Mouse (Mus musculus): ENCODE data around the gene Cry2. TPM values are rescaled to one million over a fixed set of nuclear protein-coding genes. Genes with fewer than 3 reads are reported as not detected.

Gene Cry2
- polyA plus RNA-seq, 1 experiment from 2014 or later: 46.8 TPM

GRCm38 (mm10) chr2:92447121-92447740, 13.4 kb upstream of the Cry2 start:
- H3K4me1 ChIP-seq (replicated peaks; ENCODE audit: control insufficient read depth, insufficient read depth, low read length): peaks cover 5% of the 10 kb centered on the region; the same call in 1 of the 2 replicates
- H3K27me3 ChIP-seq (replicated peaks; ENCODE audit: control insufficient read depth, insufficient read depth, low read length): no peaks in the 10 kb centered on the region
- H3K4me3 ChIP-seq (replicated peaks; ENCODE audit: low read length): no peak overlapping the region
- H3K9ac ChIP-seq (replicated peaks; ENCODE audit: low read depth, low read length): no peak overlapping the region
- no peak overlapping the region for H3K4me2 ChIP-seq (ENCODE audit: low read length)
- WGBS: 66% methylated on average over 7 of the region's 7 CpGs
- no peaks in the 10 kb centered on the region for H3K36me3 ChIP-seq (ENCODE audit: control insufficient read depth, insufficient read depth)
- no peak for ATAC-seq
- H3K9me3 ChIP-seq (ENCODE audit: control insufficient read depth, low read length): no peaks in the 10 kb centered on the region
- H3K27ac ChIP-seq (ENCODE audit: low read length): no peak overlapping the region

- Histone ChIP-seq H3K27ac (ENCODE audit: low read length) (no peak overlapping the region), H3K4me3 (replicated peaks; ENCODE audit: low read length) (no peak overlapping the region), H3K4me2 (ENCODE audit: low read length) (no peak overlapping the region), H3K9me3 (ENCODE audit: control insufficient read depth, low read length) (no peaks in the 10 kb centered on the region), H3K36me3 (ENCODE audit: control insufficient read depth, insufficient read depth) (no peaks in the 10 kb centered on the region), H3K4me1 (replicated peaks; ENCODE audit: control insufficient read depth, insufficient read depth, low read length) (peaks cover 7% of the 10 kb centered on the region; the same call in 1 of the 2 replicates), H3K27me3 (replicated peaks; ENCODE audit: control insufficient read depth, insufficient read depth, low read length) (no peaks in the 10 kb centered on the region), H3K9ac (replicated peaks; ENCODE audit: low read depth, low read length) (no peak overlapping the region)
- ATAC-seq: no peak
- 45% methylated on average over 8 of the region's 8 CpGs for WGBS
These were observed 12.8 kb upstream of the Cry2 start for GRCm38 (mm10) chr2:92446656-92447055.

- Histone ChIP-seq H3K9me3 (ENCODE audit: control insufficient read depth, low read length) (no peaks in the 10 kb centered on the region), H3K4me1 (replicated peaks; ENCODE audit: control insufficient read depth, insufficient read depth, low read length) (peaks cover 7% of the 10 kb centered on the region; the same call in 1 of the 2 replicates), H3K27ac (ENCODE audit: low read length) (no peak overlapping the region), H3K9ac (replicated peaks; ENCODE audit: low read depth, low read length) (no peak overlapping the region), H3K4me2 (ENCODE audit: low read length) (no peak overlapping the region), H3K4me3 (replicated peaks; ENCODE audit: low read length) (no peak overlapping the region), H3K27me3 (replicated peaks; ENCODE audit: control insufficient read depth, insufficient read depth, low read length) (no peaks in the 10 kb centered on the region), H3K36me3 (ENCODE audit: control insufficient read depth, insufficient read depth) (no peaks in the 10 kb centered on the region)
- ATAC-seq: no peak
- 57% methylated on average over 9 of the region's 9 CpGs for WGBS
These were observed 12.0 kb upstream of the Cry2 start for GRCm38 (mm10) chr2:92445890-92446289.

DNA sequence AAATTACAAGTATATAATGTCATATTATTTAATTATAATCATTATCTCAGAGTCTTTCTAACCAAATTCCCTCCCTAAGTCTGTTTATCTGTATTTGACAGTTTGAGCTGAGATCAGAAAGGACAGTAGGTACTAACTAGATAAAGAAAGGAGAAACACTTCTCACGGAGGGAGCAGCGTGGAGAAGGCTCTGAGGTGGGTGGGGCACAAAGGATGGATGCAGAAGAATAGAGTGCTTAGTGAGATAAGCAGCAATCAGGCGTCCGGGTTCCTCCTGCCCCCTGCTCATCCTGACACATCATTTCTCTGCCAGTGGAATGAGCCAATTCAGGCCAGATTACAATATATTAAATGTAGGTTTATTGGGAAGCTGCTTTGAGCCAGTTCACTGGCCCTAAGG, 10.5 kb upstream of the Cry2 start:
- Histone ChIP-seq H3K4me1 (replicated peaks; ENCODE audit: control insufficient read depth, insufficient read depth, low read length) (peaks cover 7% of the 10 kb centered on the region; the same call in 1 of the 2 replicates), H3K27me3 (replicated peaks; ENCODE audit: control insufficient read depth, insufficient read depth, low read length) (no peaks in the 10 kb centered on the region), H3K9me3 (ENCODE audit: control insufficient read depth, low read length) (no peaks in the 10 kb centered on the region), H3K9ac (replicated peaks; ENCODE audit: low read depth, low read length) (no peak overlapping the region), H3K4me2 (ENCODE audit: low read length) (no peak overlapping the region), H3K4me3 (replicated peaks; ENCODE audit: low read length) (no peak overlapping the region), H3K36me3 (ENCODE audit: control insufficient read depth, insufficient read depth) (no peaks in the 10 kb centered on the region), H3K27ac (ENCODE audit: low read length) (no peak overlapping the region)
- 51% methylated on average over 4 of the region's 4 CpGs for WGBS
- no peak for ATAC-seq

DNA sequence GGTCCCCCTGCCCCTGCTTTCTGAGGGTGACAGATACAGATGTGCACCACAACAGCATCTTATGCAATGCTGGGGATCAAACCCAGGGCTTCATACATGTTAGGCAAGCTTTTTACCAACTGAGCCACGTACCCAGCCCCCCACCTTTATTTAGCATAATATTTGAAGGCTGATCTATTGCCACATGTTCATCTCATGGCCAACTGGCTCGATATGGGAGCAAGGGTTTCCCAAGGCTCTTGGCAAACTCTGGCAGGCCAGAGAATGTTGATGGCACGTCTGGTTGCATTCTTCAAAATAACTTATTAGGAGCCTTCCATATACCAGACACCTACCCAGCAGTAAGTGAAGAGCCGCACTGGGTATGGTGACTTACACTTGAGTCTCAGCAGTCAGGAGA, 9.5 kb upstream of the Cry2 start:
- Histone ChIP-seq H3K27me3 (replicated peaks; ENCODE audit: control insufficient read depth, insufficient read depth, low read length) (no peaks in the 10 kb centered on the region), H3K9me3 (ENCODE audit: control insufficient read depth, low read length) (no peaks in the 10 kb centered on the region), H3K36me3 (ENCODE audit: control insufficient read depth, insufficient read depth) (no peaks in the 10 kb centered on the region), H3K9ac (replicated peaks; ENCODE audit: low read depth, low read length) (no peak overlapping the region), H3K4me1 (replicated peaks; ENCODE audit: control insufficient read depth, insufficient read depth, low read length) (peaks cover 7% of the 10 kb centered on the region; the same call in 1 of the 2 replicates), H3K4me3 (replicated peaks; ENCODE audit: low read length) (no peak overlapping the region), H3K27ac (ENCODE audit: low read length) (no peak overlapping the region), H3K4me2 (ENCODE audit: low read length) (no peak overlapping the region)
- no peak for ATAC-seq
- 83% methylated on average over 4 of the region's 4 CpGs for WGBS

GRCm38 (mm10) chr2:92442419-92443001, 8.7 kb upstream of the Cry2 start:
- Histone ChIP-seq H3K27me3 (replicated peaks; ENCODE audit: control insufficient read depth, insufficient read depth, low read length) (no peaks in the 10 kb centered on the region), H3K4me2 (ENCODE audit: low read length) (no peak overlapping the region), H3K4me3 (replicated peaks; ENCODE audit: low read length) (no peak overlapping the region), H3K36me3 (ENCODE audit: control insufficient read depth, insufficient read depth) (no peaks in the 10 kb centered on the region), H3K27ac (ENCODE audit: low read length) (0 out of 2 replicates have a peak overlapping the region, but pooled peaks have one; percentile 23), H3K9ac (replicated peaks; ENCODE audit: low read depth, low read length) (peak overlapping the region; percentile 23; the same call in 1 of the 2 replicates), H3K4me1 (replicated peaks; ENCODE audit: control insufficient read depth, insufficient read depth, low read length) (peaks cover 10% of the 10 kb centered on the region; the same call in 1 of the 2 replicates), H3K9me3 (ENCODE audit: control insufficient read depth, low read length) (no peaks in the 10 kb centered on the region)
- WGBS: 66% methylated on average over 12 of the region's 12 CpGs
- peak; percentile 70 for ATAC-seq

DNA sequence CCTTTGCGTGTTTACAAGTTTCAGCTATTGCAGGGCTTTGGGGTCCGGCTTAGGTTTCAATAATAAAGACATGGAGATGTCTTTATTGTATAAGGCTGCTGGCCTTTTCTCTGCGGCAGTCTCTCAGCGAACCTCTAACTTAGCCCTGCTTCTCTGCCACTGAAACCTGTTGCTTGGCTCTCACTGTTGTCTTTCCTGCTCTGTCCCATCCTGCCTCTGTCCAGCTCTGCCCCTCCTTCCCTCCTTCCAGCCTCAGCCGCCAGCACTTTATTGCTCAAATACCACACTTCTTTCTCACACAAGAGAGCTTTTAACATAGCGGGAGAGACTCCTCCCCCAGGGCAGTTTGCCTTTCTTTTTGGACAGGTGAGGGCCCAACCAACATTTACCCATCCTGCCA, 6.6 kb upstream of the Cry2 start:
- Histone ChIP-seq H3K27ac (ENCODE audit: low read length) (no peak overlapping the region), H3K9ac (replicated peaks; ENCODE audit: low read depth, low read length) (no peak overlapping the region), H3K4me1 (replicated peaks; ENCODE audit: control insufficient read depth, insufficient read depth, low read length) (peaks cover 10% of the 10 kb centered on the region; the same call in 1 of the 2 replicates), H3K4me2 (ENCODE audit: low read length) (no peak overlapping the region), H3K9me3 (ENCODE audit: control insufficient read depth, low read length) (no peaks in the 10 kb centered on the region), H3K36me3 (ENCODE audit: control insufficient read depth, insufficient read depth) (no peaks in the 10 kb centered on the region), H3K4me3 (replicated peaks; ENCODE audit: low read length) (no peak overlapping the region), H3K27me3 (replicated peaks; ENCODE audit: control insufficient read depth, insufficient read depth, low read length) (no peaks in the 10 kb centered on the region)
- no peak for ATAC-seq
- 60% methylated on average over 6 of the region's 6 CpGs for WGBS

GRCm38 (mm10) chr2:92438567-92438966, 4.7 kb upstream of the Cry2 start:
- Histone ChIP-seq H3K4me2 (ENCODE audit: low read length) (no peak overlapping the region), H3K27me3 (replicated peaks; ENCODE audit: control insufficient read depth, insufficient read depth, low read length) (no peaks in the 10 kb centered on the region), H3K4me1 (replicated peaks; ENCODE audit: control insufficient read depth, insufficient read depth, low read length) (peaks cover 19% of the 10 kb centered on the region), H3K4me3 (replicated peaks; ENCODE audit: low read length) (no peak overlapping the region), H3K9me3 (ENCODE audit: control insufficient read depth, low read length) (no peaks in the 10 kb centered on the region), H3K27ac (ENCODE audit: low read length) (no peak overlapping the region), H3K36me3 (ENCODE audit: control insufficient read depth, insufficient read depth) (no peaks in the 10 kb centered on the region), H3K9ac (replicated peaks; ENCODE audit: low read depth, low read length) (no peak overlapping the region)
- ATAC-seq: no peak
- WGBS: 46% methylated on average over 3 of the region's 3 CpGs

DNA sequence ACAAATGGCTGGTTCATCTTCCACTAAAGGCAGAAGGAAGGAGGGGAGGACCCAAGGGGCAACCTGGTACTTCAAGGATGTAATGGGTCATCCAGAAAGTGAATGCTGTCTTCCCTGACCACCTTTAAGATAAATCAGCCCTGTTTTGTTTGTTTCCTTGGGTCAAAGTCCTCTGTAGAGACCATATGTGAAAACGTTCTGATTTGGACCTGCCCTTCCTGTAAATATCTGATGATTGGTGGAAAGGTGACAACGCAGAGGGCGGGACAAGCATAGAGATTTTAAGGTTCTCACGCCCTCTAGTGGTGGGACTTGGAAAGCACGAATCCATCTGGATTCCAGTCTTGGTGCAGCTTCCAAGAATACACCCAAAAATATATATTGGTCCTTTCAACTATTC, 4.0 kb upstream of the Cry2 start:
- Histone ChIP-seq H3K27ac (ENCODE audit: low read length) (no peak overlapping the region), H3K27me3 (replicated peaks; ENCODE audit: control insufficient read depth, insufficient read depth, low read length) (no peaks in the 10 kb centered on the region), H3K4me3 (replicated peaks; ENCODE audit: low read length) (peak overlapping the region; percentile 10; the same call in 1 of the 2 replicates), H3K9me3 (ENCODE audit: control insufficient read depth, low read length) (no peaks in the 10 kb centered on the region), H3K4me1 (replicated peaks; ENCODE audit: control insufficient read depth, insufficient read depth, low read length) (peaks cover 21% of the 10 kb centered on the region), H3K36me3 (ENCODE audit: control insufficient read depth, insufficient read depth) (no peaks in the 10 kb centered on the region), H3K4me2 (ENCODE audit: low read length) (peak overlapping the region; percentile 43), H3K9ac (replicated peaks; ENCODE audit: low read depth, low read length) (no peak overlapping the region)
- WGBS: 0% methylated on average over 5 of the region's 5 CpGs
- ATAC-seq: no peak
